Mouse (Mus musculus) liver, adult 2 months (tissue): Measurements from ENCODE around the gene Zfp69. TPM values are rescaled to one million over a fixed set of nuclear protein-coding genes. Genes with fewer than 3 reads are reported as not detected.
A peak's percentile ranks its signal among the peaks of the same experiment; 100 is the strongest.

Experiments
- DNase-seq: peaks from one replicate; pipeline ENCODE4 v3.0.0-alpha.2; 2011; ENCODE audit warnings: low read depth, low spot score; ENCODE audit errors: extremely low read depth
- H3K27ac ChIP-seq: fragments of 200-500 bp; replicated peaks from 2 replicates; pipeline ENCODE4 v1.5.1; 2012; ENCODE audit warnings: low read depth, mild to moderate bottlenecking, control low read depth, inconsistent platforms, low read length; ENCODE audit not compliant: insufficient read depth
- H3K27me3 ChIP-seq: fragments of 200-500 bp; 2 replicates; pipeline ENCODE4 v1.6.1; 2012; ENCODE audit warnings: mild to moderate bottlenecking, moderate library complexity, low read length, inconsistent platforms; ENCODE audit not compliant: control insufficient read depth, insufficient read depth
- H3K36me3 ChIP-seq: fragments of 200-500 bp; 2 replicates; pipeline ENCODE4 v1.6.1; 2012; ENCODE audit warnings: low read length, inconsistent platforms; ENCODE audit not compliant: control insufficient read depth, insufficient read depth
- H3K4me1 ChIP-seq: fragments of 200-500 bp; 2 replicates; pipeline ENCODE4 v1.6.1; 2011; ENCODE audit warnings: low read length; ENCODE audit not compliant: control insufficient read depth, insufficient read depth
- H3K4me3 ChIP-seq: fragments of 200-500 bp; 2 replicates; pipeline ENCODE4 v1.5.1; 2011; ENCODE audit warnings: low read depth, mild to moderate bottlenecking, control low read depth, low read length, moderate library complexity; ENCODE audit not compliant: insufficient read depth
- H3K79me2 ChIP-seq: fragments of 200-500 bp; 2 replicates; pipeline ENCODE4 v1.6.1; 2012; ENCODE audit warnings: inconsistent platforms, mild to moderate bottlenecking, low read length, moderate library complexity; ENCODE audit not compliant: control insufficient read depth, insufficient read depth
- H3K9ac ChIP-seq: fragments of 200-500 bp; 2 replicates; pipeline ENCODE4 v1.6.1; 2012; ENCODE audit warnings: low read depth, mild to moderate bottlenecking, control low read depth, inconsistent platforms, low read length
- CTCF ChIP-seq: fragments of 200-500 bp; IDR thresholded peaks from 2 replicates; pipeline ENCODE4 v1.5.1; 2011; ENCODE audit warnings: low read depth, low read length, control low read depth
- POLR2A ChIP-seq: fragments of 200-500 bp; IDR thresholded peaks from 2 replicates; pipeline ENCODE4 v1.6.1; 2011; ENCODE audit warnings: low read length, control low read depth; ENCODE audit not compliant: insufficient read depth; ENCODE audit errors: extremely low read depth
- WGBS: fragments of 180-500 bp; shearing (Covaris S2); methylation state at CpG from one replicate; pipeline ENCODE4 v1.1.7; 2018; 5-methylcytosine and 5-hydroxymethylcytosine counted together
- polyA plus RNA-seq: library from polyadenylated mRNA; depleted of rRNA; stranded (reverse); fragments of >200 nt; gene quantifications from 2 replicates; pipeline ENCODE4 v1.2.3, GENCODE M21; 2012
- total RNA-seq: library from RNA; depleted of rRNA; stranded (reverse); fragments of >200 nt; gene quantifications from 2 replicates; pipeline ENCODE4 v1.2.3, GENCODE M21; 2014

Gene Zfp69
- total and polyA plus RNA-seq, 2 experiments = 0.87 to 3.5 TPM

DNA sequence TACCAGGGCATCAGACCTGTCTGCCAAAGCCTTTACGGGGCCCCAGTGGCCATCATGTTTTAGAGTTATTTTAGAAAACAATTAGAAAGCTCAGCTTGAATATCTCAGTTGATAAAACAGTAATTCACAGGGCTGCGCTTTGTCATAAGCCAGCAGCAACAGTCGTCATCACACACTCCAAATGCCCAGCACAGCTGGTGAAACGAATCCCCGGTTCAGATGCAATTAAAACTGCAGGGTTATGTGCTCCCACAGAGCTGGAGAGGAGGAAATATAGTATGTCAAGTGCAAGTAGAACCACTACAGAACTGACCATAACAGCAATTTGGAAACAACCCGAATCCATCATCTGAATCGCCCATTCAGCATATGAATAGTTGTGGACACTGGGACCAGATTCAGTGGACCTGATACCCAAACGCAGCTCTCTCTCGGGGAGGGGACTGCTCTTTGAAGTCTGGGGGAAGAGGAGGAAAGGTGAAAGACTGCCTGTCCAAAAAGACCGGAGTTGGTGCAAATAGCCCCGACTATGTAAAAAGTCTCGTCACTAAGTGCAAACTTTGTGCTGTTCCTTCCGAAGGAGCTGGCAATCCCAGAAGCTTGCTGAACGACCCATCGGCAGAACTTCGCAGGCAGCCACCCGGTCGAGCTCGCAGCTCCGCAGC, 604 bp downstream of the Zfp69 start:
- TF ChIP-seq POLR2A (no peak), CTCF (no peak)
- Histone ChIP-seq H3K79me2 (no peaks in the 10 kb centered on the region; the same call in 1 of the 2 replicates), H3K4me3 (peak overlapping the region; percentile 90), H3K27me3 (no peaks in the 10 kb centered on the region), H3K27ac (peak overlapping the region; percentile 76), H3K36me3 (peaks cover 8% of the 10 kb centered on the region; the same call in 1 of the 2 replicates), H3K9ac (peak overlapping the region; percentile 86), H3K4me1 (peaks cover 5% of the 10 kb centered on the region)
- DNase-seq = peak; percentile 49
- 7% methylated on average over 20 of the region's 20 CpGs for WGBS

DNA sequence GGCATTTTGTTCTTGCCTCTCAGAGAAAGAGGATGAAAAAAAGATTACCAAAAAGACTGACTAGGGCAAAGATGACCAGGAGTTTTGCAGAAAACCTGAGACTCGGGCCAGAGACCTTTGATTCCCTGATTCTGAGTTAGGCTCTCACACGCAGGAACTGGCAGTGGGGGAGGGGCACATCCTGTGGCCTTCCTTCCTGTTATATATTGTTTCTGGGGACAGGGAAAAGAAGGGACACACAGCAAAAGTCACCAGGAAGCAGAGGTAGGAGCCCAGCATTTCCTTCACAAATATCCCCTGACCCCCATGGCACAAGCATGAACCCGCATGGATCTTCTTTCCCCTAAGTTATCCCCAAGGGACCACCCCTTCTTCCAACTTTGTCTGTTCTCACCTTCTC, 2.6 kb downstream of the Zfp69 start:
- no peaks in the 10 kb centered on the region for H3K27me3 ChIP-seq
- H3K9ac ChIP-seq = peak overlapping the region; percentile 50; the same call in 1 of the 2 replicates
- no peaks in the 10 kb centered on the region; the same call in 1 of the 2 replicates for H3K79me2 ChIP-seq
- peaks cover 5% of the 10 kb centered on the region for H3K4me1 ChIP-seq
- peak overlapping the region; percentile 55 for H3K27ac ChIP-seq
- no peak for TF ChIP-seq CTCF
- TF ChIP-seq POLR2A = no peak
- peak overlapping the region; percentile 48; the same call in 1 of the 2 replicates for H3K4me3 ChIP-seq
- H3K36me3 ChIP-seq = peaks cover 17% of the 10 kb centered on the region
- WGBS = 35% methylated on average over 3 of the region's 3 CpGs
- peak; percentile 30 for DNase-seq

DNA sequence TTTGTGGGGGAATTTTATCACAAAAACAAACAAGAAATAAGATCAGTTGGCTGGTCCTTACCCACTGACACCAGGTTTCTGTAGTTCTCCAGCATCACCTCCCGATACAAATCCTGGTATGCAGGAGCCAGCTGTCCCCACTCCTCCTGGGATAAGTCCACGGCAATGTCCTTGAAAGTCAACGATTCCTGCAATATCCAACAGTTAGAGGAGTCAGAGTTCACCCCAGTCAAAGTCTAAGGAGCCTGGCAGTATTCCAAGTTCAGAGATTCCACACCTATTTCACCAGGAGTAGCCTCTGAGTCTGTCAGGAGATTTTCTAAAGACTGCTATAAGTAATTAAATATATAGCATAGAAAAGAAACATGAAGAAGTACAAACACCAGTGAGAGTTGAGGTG, 16.5 kb downstream of the Zfp69 start:
- no peaks in the 10 kb centered on the region for H3K79me2 ChIP-seq
- TF ChIP-seq POLR2A = no peak
- TF ChIP-seq CTCF = no peak
- no peaks in the 10 kb centered on the region for H3K27me3 ChIP-seq
- no peak overlapping the region for H3K9ac ChIP-seq
- peak; percentile 69 for DNase-seq
- peaks cover 8% of the 10 kb centered on the region for H3K36me3 ChIP-seq
- H3K4me1 ChIP-seq = peaks cover 3% of the 10 kb centered on the region; the same call in 1 of the 2 replicates
- H3K4me3 ChIP-seq = no peak overlapping the region
- no peak overlapping the region for H3K27ac ChIP-seq
- WGBS = 26% methylated on average over 3 of the region's 3 CpGs

DNA sequence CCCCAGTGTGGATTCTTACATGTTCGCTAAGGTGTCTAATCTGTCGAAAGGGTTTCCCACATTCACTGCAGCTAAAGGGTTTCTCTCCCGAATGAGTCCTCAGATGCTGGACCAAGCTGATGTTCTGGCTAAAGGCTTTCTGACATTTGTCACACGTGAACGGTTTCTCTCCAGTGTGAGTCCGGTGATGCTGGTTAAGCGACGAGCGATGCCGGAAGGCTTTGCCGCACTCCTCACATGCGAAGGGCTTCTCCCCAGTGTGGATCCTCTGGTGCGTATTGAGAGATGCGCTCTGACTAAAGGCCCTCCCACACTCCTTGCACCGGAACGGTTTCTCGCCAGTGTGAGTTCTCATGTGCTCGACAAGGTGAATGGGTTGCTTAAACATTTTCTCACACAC, 20.8 kb downstream of the Zfp69 start:
- H3K27me3 ChIP-seq = no peaks in the 10 kb centered on the region
- no peak for DNase-seq
- 97% methylated on average over 18 of the region's 18 CpGs for WGBS

DNA sequence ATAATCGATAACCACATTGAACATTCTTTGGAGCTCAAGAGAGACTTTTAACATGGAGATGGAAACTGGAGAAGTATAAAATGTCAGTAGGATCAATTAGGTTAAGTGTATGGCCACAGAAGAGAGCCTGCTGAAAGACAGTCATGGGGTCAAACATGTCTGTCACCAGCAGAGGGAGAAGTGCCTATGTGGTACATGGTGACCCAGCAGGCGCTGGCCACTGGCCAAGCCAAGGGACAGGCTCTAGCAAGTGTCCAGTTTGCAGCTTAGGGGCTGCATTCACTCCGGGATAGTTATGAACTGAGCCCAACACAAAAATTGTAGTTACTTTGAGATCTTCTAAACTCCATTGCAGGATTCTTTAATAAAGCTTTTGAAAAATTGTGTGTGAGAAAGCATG, 22.8 kb downstream of the Zfp69 start:
- Histone ChIP-seq H3K27me3 (no peaks in the 10 kb centered on the region), H3K36me3 (peaks cover under 1% of the 10 kb centered on the region; the same call in 1 of the 2 replicates), H3K4me3 (no peak overlapping the region), H3K79me2 (no peaks in the 10 kb centered on the region), H3K4me1 (peaks cover 3% of the 10 kb centered on the region; the same call in 1 of the 2 replicates), H3K27ac (no peak overlapping the region), H3K9ac (no peak overlapping the region)
- TF ChIP-seq POLR2A = no peak
- no peak for TF ChIP-seq CTCF
- no peak for DNase-seq
- WGBS = 88% methylated on average over 3 of the region's 3 CpGs

More for the DNA sequence above, 20.8 kb downstream of the Zfp69 start:
- Histone ChIP-seq H3K36me3 (peaks cover 8% of the 10 kb centered on the region), H3K27ac (no peak overlapping the region), H3K4me1 (peaks cover 3% of the 10 kb centered on the region; the same call in 1 of the 2 replicates), H3K79me2 (no peaks in the 10 kb centered on the region), H3K4me3 (no peak overlapping the region), H3K9ac (no peak overlapping the region)
- no peak for TF ChIP-seq CTCF

DNA sequence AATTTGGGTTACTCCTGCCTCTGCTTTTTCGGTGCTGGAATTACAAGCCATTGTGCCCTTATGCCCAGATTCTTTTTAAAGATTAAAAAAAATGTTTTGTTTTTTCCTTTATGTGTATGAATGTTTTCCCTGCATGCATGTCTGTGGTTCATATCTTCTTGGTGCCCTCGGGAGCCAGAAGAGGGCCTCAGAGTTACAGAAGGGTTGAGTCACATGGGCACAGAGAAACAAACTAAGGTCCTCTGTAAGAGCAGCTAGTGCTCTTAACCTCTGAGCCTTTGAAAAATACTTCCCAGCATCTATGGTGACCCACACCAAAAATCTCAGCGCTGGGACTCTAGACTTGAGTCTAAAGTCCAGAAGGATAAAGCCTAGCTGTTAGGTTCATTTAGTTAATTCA, 26.1 kb downstream of the Zfp69 start:
- TF ChIP-seq CTCF (peak; percentile 27; the same call in 1 of the 2 replicates), POLR2A (no peak)

More for the DNA sequence above, 26.1 kb downstream of the Zfp69 start:
- H3K27me3 ChIP-seq = no peaks in the 10 kb centered on the region
- peaks cover 2% of the 10 kb centered on the region; the same call in 1 of the 2 replicates for H3K36me3 ChIP-seq
- peak overlapping the region; percentile 71; the same call in 1 of the 2 replicates for H3K4me3 ChIP-seq
- peaks cover 3% of the 10 kb centered on the region; the same call in 1 of the 2 replicates for H3K4me1 ChIP-seq
- DNase-seq = peak; percentile 61
- WGBS = 9% methylated on average over 3 of the region's 3 CpGs
- peak overlapping the region; percentile 74 for H3K27ac ChIP-seq
- no peak overlapping the region for H3K9ac ChIP-seq
- no peaks in the 10 kb centered on the region for H3K79me2 ChIP-seq
